Mouse (Mus musculus): ENCODE measurements at regions not wholly inside any gene's neighbourhood (a gene's known extent, or its start where the extent isn't known, plus 50 kb on each side); places are given as distances from the start of the nearest gene placed in this dataset.

DNA sequence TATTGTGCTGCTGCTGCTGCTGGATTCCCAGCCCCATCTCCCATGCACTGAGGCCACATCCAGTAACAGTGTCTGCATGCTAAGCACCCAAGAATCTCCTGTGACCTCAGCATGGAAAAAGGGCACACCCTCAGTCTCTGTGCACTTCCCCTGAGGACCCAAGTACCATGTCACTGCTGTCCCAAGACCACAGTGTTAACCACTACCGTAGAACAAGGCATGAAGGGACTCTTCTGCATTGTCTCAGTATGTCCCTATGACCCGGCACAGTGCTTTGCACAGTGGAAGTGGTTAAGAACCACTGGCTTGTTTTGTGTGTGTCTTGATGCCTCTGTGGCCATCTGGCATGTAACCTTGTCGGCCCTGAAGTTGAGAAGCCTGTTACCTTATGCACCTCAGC is 220.6 kb upstream of the Six2 start:
- TF ChIP-seq POLR2A (IDR thresholded peaks at IDR 0.05; ENCODE audit: low read depth, low read length) (no peak), CTCF (conservative IDR thresholded peaks at IDR 0.05; ENCODE audit: insufficient read depth, insufficient read length, low read depth, low read length) (no peak)
